In genomic region chr5:32863253-32864228, GRCm38 (mm10) we compare ENCODE assay signal across 1 mouse cellular context.
A peak's percentile ranks its signal among the peaks of the same experiment; 100 is the strongest.
TF ChIP-seq lines count a peak whose summit lies in the region.

Gene Depdc5, plus strand, starts transcription at chr5:32863701.

TF ChIP-seq in MEL, 35 proteins besides CTCF, POLR2A, EP300 and RAD21 (continued from another document):
- TF ChIP-seq SIN3A (IDR thresholded peaks at IDR 0.05; ENCODE audit: low read length) (peak; percentile 81), RCOR1 (IDR thresholded peaks at IDR 0.05; ENCODE audit: low read depth, low read length) (no peak), ZKSCAN1 (IDR thresholded peaks at IDR 0.05; ENCODE audit: low read depth, low read length) (no peak), USF1 (IDR thresholded peaks at IDR 0.05; ENCODE audit: low read depth, low read length) (peak; percentile 4; the same call in 1 of the 2 replicates), SMC3 (IDR thresholded peaks at IDR 0.05; ENCODE audit: low read depth, low read length) (no peak)
